Mouse (Mus musculus) kidney, adult 18-20 months (tissue): ENCODE measurements around the gene Mss51.

Source experiments
- DNase-seq: peaks from one replicate; pipeline ENCODE4 v3.0.0; 2021

The Mss51 gene

DNA sequence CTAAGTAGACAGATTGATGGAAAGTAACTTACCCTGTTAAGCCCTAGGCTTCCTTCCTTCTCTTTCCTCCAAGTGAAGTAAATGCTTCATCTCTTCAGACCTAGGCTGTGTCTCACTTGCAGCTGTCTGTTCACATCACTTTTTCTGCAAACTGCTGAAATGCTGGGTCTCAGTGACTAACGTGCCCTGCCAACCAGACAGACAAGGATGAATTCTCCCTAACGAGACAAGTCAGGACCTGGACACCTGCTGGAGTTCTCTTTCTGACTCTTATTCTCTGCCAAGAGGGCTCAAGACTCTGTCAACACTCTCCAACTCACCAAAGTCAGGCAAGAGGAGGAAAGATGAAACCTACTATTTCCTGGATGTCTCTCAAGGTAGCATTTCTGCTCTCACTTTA lies at the start of gene Mss51:
Mss51 (minus strand) TSS at position 299 of the 400 bp plus-strand sequence.
- no peak for DNase-seq

DNA sequence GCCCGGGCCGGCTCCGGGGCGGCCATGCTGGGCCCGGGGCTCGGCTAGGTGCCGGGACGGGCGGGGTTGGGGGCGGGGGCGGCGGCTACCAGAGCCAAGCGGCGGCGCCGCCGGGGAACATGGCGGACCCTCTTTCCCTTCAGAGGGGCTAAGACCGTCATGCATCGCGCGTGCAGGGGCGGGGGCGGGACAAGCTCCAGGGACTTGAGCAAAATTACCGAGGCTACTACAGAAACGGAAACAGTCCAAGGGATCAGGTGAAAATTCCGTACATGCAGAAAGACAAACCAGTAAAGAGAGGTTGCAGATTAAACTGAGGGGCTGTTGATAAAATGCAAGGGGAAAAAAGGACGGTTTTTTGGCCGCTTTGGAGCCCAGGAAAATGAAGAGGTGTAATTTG lies 49.7 kb upstream of the Mss51 start, which contains the start of gene Ppp3cb:
Ppp3cb (minus strand) TSS at position 159 of the 400 bp plus-strand sequence.
- DNase-seq: peak; percentile 85

DNA sequence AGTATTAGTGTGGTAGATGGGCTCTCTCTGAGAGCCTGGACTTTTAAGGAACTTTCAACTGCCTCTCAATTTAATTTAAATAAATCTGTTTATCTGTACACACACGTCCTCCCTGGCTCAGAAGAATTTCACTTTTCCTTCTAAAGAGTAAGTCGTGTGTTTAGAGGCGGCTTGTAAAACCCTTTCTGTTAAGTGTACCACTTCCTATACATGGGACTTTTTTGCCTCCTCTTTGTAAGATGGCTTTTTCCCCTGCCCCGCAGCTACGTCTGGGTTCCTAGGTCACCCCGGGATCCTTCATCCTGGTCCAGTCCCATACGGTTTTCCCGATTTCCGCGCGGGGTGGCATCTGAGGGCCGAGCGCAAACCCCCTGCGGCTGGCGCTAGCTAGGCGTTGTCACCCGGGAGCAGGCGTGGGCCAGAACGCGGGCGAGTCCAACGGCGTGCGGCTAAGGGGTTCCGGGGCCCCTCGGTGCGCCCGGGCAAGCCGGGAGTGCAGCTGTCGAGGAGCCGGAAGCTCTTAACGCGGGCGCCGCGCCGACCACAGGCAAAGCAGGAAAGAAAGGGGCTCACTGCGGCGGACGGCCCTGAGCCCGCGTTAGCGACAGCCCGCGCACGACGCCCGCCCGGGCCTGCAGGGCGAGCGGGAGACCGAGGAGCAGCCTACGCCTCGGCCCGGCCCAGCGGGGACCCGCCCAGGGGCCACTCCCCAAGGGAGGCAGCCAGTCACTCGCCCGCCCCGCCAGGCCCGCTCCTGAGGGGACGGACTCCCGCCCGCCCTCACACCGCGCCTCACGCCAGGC lies 49.0 kb upstream of the Mss51 start:
- peak; percentile 91 for DNase-seq

- DNase-seq: no peak
Measured at GRCm38 (mm10) chr14:20544467-20545411, 48.0 kb upstream of the Mss51 start.

DNA sequence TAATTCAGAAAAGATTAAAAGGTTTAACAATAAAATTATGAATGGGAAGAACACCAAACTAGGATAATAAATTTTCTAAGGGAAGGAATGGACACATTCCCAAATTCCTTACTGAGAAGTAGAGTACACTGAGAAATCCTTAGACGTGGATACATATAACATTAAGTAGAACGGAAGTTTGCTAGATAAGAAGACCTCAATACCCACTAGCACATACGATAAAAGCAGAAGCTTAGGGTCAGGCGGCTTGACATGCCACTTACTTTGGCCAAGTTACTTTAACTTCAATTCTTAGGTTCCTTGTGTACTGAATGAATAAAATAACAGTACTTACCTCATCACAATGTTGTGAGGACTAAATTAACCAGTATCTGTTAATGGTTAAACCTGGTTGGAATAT lies 32.9 kb upstream of the Mss51 start:
- no peak for DNase-seq

DNA sequence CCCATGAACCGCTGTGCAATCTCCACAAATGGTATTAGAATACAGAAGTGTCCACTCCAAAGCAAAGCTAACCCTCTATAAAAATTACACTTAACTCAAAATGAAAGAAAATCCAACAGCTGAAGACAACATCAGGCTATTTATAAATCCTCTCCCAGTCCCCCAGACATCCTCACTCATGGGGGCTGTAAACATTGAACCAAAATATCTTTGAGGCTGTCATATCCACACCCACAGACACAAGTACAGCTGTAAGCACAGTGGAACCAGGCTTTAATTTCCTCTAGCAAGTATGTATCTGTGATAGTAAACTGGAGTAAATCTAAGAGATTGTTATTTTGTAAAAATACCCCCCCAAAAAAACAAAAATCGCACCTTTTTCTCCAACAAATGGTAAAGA lies 23.5 kb upstream of the Mss51 start:
- no peak for DNase-seq

- DNase-seq: no peak
Measured at GRCm38 (mm10) chr14:20508424-20508823, 11.7 kb upstream of the Mss51 start.

- DNase-seq: no peak
Measured at GRCm38 (mm10) chr14:20502966-20503365, 6.3 kb upstream of the Mss51 start.

DNA sequence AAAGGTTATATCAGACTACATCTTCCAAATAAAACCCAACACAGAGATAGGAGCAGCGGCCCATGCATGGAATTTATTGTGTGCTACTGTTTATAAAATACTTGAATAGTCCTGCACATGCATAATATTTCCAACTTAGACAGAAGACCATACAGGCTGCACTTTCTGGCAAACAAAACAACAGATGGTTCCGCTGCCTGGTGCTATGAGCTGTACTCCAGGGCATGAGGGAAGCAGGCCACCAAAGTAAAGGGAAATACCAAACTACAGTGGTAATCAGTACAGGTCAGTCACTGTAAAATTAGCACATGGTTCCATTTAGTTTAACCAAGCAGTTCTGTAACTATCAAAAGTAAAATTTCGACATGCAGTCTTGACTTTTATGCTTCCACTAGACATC lies 3.3 kb upstream of the Mss51 start:
- DNase-seq: no peak

DNA sequence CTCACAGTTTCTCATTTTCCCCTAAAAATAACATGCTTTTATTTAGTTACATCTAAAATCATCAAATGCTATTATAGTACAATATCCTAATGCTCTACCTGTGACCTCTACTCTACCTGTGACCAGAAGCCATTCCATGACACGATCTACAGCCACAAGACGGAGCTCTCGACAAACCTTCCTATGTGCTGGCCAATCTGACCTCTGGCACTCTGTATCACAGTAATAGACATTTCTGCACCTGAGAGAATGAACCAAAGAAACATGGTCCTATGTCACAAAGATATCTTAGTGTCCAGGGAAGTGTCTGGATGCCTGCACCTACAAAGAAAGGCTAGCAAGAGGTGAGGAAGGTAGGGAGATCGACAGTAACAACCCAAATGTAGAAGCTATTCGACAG lies 10.7 kb downstream of the Mss51 start:
- DNase-seq: no peak

DNA sequence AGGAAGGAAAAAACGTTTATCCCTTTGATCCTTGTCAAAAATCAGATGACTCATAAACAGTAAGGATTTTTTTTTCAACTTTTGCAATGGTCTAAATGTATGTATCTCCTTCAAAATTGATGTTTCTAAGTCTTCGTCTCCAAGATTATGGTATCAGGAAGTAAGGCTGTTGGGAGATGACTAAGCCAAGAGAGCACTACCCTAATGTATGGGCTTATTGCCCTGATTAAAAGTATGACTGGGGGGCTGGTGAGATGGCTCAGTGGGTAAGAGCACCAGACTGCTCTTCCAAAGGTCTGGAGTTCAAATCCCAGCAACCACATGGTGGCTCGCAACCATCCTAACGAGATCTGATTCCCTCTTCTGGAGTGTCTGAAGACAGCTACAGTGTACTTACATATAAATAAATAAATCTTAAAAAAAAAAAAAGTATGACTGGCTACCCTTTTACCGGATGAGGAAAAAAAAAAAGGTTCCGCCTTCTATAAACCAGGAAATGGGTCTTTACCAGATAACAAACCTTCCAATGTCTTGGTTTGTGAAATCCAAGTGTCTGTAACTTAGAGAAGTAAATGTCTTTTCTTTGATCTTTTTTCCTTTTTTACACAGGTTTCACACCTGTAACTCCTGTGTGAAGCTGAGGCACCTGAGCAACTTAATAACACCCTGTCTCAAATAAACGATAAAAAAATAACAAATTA lies 14.5 kb downstream of the Mss51 start:
- DNase-seq: no peak

DNA sequence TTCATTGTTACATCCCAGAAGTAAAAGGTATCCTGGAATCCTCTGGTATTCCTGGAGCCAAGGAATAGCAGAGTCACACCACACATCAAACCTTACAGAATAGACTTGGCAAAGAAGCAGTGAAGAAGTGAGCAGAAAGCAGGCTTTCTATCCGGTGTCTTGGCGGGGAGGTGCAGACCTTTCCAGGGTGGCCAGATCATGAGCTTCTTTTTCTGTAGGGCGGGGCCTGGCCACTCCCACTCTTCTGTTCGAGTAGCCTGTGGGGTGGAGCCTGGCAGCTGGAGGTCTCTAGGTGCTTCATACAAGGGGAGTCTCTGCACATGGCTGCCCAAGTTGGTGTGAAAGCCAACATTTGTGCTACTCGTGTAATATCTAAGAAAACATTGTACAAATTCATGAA lies 15.5 kb downstream of the Mss51 start:
- DNase-seq: no peak

DNA sequence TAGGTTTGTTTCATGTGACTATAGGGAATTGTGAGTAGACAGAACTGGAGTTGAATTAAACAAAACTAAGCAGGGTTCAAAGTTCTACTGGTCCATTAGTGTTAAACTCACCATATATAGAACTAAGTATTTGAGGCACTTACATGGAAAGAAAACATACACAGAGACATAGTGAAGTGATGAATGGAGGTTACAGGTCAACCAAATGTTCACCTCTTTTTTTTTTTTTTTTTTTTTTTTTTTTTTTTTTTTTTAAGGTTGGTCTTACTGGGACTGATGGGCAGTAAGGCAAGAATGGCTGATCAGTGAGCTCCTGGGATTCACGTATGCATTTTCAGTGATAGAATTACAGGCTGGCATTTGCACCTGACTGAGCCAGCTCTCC lies 16.5 kb downstream of the Mss51 start:
- DNase-seq: no peak

DNA sequence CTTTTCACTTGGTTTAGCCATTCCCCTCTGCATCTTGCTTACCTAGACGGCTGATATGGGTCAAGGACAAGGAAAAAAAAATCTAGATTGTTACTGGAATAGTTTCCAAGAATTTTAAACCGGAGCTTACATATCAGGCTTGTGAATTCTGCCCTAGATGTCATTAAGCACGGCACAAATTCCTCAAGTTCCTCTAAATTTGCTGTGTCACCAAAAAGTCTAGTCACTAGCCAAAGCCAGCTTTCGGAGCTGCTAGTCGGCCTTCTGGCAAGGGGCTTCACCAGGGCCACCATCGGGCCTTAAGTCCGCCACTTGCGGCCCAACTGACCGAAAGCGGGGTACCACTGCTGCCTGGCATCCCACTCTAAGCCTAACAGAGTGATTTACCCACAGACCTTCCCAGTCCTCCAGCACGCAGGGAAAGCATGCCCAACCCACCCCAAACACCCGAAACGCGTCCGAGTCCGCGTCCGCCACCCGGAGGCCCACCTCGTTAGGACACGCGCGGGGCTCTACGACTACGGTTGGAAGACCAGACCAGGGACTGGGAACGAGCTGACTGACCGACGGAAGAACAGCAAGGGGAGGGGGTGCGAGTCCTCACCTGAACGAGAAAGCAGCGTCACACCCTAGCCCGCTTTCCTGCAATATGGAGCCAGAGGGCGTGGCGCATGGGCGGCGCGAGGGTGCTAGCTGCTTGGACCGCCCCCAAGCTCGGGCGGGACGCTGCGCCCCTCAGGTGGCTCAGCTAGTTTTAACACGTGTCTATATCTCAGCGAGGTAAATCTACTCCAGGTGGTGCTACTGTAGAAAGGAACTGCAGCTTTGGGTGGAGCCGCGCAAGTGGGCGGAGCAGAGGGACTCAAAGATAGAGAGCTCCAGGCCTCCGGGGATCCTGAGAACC lies 17.2 kb downstream of the Mss51 start, which contains the start of gene Anxa7:
Anxa7 (minus strand) TSS at position 843 of the 904 bp plus-strand sequence.
- peak; percentile 90 for DNase-seq

GRCm38 (mm10) chr14:20478801-20479200 lies 17.9 kb downstream of the Mss51 start:
- peak; percentile 49 for DNase-seq

- no peak for DNase-seq
Measured at GRCm38 (mm10) chr14:20478385-20478784, 18.3 kb downstream of the Mss51 start.

GRCm38 (mm10) chr14:20477261-20478025 lies 19.3 kb downstream of the Mss51 start:
- DNase-seq: no peak

GRCm38 (mm10) chr14:20460216-20460615 lies 36.5 kb downstream of the Mss51 start:
- no peak for DNase-seq

DNA sequence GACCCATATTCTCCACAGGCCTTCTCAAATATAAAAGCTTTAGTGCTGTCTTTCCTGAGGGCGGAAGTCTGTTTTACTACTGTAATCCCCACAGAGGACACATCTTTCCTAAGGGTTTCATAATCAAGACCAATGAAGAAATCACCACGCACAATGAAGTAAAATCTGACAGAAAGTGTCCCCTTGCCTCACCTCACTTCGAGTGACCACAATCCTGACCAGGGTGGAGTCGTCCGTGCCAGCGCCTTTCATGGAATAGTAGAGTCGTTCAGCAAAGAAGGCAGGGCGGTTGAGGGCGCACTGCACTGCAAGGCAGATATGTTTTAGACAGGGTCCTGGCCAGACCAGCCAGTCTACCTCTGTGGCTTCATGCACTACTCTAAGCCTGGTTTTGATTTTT lies 38.3 kb downstream of the Mss51 start:
- no peak for DNase-seq

DNA sequence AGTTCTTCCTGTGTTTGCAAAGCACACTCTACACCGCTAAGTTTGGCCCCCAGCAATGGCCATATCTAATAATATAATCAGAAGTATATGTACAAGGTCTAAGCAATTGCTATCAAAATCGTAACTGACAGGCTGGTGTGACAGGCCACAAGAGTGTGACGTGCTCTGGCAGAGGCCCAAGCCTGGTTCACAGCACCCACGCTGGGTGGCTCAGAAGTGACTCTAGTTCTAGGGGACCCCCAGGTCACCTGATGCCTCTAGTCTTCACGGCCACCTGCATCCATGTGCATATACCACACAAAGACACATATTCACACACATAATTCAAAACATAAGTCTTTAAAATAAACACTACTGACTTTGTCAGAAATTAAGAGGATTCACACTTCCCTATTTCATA lies 43.8 kb downstream of the Mss51 start:
- no peak for DNase-seq

DNA sequence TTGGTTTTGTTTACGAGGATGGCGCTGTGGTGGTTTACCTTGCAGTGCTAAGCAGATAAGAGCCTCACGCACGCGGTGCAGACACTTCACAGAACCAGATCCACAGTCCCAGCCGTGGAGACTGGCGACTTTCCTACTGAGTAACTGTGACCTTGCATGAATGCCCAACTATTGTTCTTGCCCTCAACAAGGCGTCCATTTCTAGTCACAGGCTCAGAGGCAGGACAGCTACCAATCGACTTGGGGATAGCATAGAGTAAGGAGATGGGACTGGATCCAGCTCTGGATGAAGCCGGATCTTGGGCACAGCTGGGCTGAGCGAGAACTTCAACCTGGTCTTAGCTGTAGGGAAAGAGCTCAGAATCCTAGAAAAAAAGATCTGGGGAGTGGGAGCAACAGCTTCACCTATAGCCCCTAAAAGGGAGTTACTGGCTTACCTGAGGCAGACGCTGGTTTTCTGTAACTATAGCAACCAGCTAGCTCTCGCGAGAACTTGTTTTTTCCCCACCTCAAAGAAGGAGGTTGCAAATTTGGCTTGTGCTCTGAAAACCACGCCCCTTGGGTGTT lies 44.9 kb downstream of the Mss51 start, which contains the start of gene Cfap70:
Cfap70 (minus strand) TSS at position 462 of the 567 bp plus-strand sequence.
- peak; percentile 76 for DNase-seq
